Mouse (Mus musculus): ENCODE data around the gene Tnxb.

DNA sequence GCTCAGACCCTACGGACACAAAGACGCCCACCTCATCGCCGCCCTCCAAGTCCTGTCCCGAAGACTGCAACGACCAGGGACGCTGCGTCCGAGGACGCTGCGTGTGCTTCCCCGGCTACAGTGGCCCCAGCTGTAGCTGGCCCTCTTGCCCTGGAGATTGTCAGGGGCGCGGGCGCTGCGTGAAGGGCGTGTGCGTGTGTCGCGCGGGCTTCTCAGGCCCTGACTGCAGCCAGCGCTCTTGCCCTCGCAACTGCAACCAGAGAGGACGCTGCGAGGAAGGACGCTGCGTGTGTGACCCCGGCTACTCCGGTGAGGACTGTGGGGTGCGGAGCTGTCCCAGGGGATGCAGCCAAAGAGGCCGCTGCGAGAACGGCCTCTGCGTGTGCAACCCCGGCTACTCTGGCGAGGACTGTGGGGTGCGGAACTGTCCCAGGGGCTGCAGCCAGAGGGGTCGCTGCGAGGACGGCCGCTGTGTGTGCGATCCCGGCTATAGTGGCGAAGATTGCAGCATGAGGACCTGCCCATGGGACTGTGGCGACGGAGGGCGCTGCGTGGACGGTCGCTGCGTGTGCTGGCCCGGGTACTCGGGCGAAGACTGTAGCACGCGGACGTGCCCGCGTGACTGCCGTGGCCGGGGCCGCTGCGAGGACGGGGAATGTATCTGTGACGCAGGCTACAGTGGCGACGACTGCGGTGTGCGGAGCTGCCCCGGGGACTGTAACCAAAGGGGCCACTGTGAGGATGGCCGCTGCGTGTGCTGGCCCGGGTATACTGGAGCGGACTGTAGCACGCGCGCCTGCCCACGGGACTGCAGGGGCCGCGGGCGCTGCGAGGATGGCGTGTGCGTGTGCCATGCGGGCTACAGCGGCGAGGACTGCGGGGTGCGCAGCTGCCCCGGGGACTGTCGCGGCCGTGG, 1.1 kb downstream of the Tnxb start:
- no peak for TF ChIP-seq CTCF (IDR thresholded peaks at IDR 0.05; ENCODE audit: insufficient read depth, low read length)
- no peak for TF ChIP-seq POLR2A (IDR thresholded peaks at IDR 0.05; ENCODE audit: borderline replicate concordance, extremely low read depth, low read depth, low read length)

Data from lung, adult 2 months (tissue).